Mouse (Mus musculus) kidney, adult 2 months (tissue): ENCODE measurements around the gene Foxn3. TPM values are rescaled to one million over a fixed set of nuclear protein-coding genes. Genes with fewer than 3 reads are reported as not detected.

ENCODE experiments used
- DNase-seq: peaks from one replicate; pipeline ENCODE4 v3.0.0; 2021
- H3K27ac ChIP-seq: fragments of 200-500 bp; 2 replicates; pipeline ENCODE4 v1.5.1; 2012; ENCODE audit warnings: low read depth, low read length, control low read depth, inconsistent platforms; ENCODE audit not compliant: insufficient read depth
- H3K27me3 ChIP-seq: fragments of 200-500 bp; replicated peaks from 2 replicates; pipeline ENCODE4 v1.6.1; 2012; ENCODE audit warnings: mild to moderate bottlenecking, moderate library complexity, low read length, inconsistent platforms; ENCODE audit not compliant: control insufficient read depth, insufficient read depth
- H3K36me3 ChIP-seq: fragments of 200-500 bp; 2 replicates; pipeline ENCODE4 v1.6.1; 2012; ENCODE audit warnings: mild to moderate bottlenecking, moderate library complexity, low read length, inconsistent platforms; ENCODE audit not compliant: control insufficient read depth, insufficient read depth
- H3K4me1 ChIP-seq: fragments of 200-500 bp; 2 replicates; pipeline ENCODE4 v1.6.1; 2011; ENCODE audit warnings: low read length; ENCODE audit not compliant: control insufficient read depth, insufficient read depth
- H3K4me3 ChIP-seq: fragments of 200-500 bp; 2 replicates; pipeline ENCODE4 v1.5.1; 2011; ENCODE audit warnings: mild to moderate bottlenecking, low read depth, low read length, control low read depth; ENCODE audit not compliant: insufficient read depth
- CTCF ChIP-seq: fragments of 200-500 bp; conservative IDR thresholded peaks from 2 replicates; pipeline ENCODE4 v1.5.1; 2011; ENCODE audit warnings: low read depth, mild to moderate bottlenecking, control low read depth, low read length, moderate library complexity, mixed read lengths; ENCODE audit not compliant: insufficient read depth, insufficient read length
- POLR2A ChIP-seq: fragments of 200-500 bp; IDR thresholded peaks from one replicate; pipeline ENCODE4 v1.6.1; 2011; ENCODE audit warnings: low read depth, low read length, control low read depth
- WGBS: fragments of 180-500 bp; shearing (Covaris S2); methylation state at CpG from one replicate; pipeline ENCODE4 v1.1.7; 2018; 5-methylcytosine and 5-hydroxymethylcytosine counted together
- polyA plus RNA-seq: library from polyadenylated mRNA; depleted of rRNA; stranded (reverse); fragments of >200 nt; gene quantifications from 2 replicates; pipeline ENCODE4 v1.2.3, GENCODE M21; 2012

The Foxn3 gene
- polyA plus RNA-seq, 1 experiment: 28.0 TPM

DNA sequence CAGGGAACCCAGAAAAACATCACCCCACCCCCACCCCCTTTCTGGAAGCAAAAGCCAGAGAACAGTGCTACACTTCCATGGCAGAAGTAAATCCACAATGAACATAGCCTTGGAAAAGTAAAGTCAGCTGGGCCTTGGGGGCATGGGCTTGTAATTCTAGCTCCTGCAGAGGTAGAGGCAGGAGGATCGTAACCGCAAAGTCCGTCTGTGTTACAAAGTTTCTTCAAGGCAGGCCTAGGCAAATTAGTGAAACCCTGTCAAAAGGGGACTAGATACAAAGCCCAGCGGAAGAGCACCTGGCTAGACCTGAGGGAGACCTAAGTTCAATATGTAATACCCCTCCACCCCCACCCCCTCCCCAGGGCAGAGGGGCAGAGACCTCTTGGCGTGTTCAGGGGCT is 259.3 kb downstream of the Foxn3 start:
- DNase-seq: no peak
- Histone ChIP-seq H3K27ac (no peak overlapping the region), H3K27me3 (no peaks in the 10 kb centered on the region), H3K4me3 (no peak overlapping the region), H3K4me1 (no peaks in the 10 kb centered on the region), H3K36me3 (no peaks in the 10 kb centered on the region)
- 94% methylated on average over 5 of the region's 5 CpGs for WGBS
- TF ChIP-seq CTCF: no peak
- TF ChIP-seq POLR2A: no peak

DNA sequence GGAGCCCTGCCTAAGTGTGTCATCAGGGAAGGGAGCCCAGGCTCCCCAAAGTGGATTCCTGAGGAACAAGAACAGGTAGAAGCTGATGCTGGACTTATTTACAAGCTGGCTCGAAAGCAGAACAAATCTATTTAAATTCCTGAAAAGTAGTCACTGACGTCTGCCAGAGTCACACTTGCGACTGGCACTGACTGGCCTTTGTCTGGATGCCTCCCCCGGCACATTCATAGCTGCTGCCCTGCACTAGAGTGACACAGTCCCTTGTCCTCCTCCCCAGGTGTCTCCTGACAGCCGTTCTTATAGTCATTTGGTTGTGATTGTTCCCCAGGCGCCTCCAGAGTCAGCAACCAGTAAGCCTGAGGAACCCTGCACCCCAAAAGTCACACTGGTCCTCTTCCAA is 259.8 kb downstream of the Foxn3 start:
- WGBS: 74% methylated on average over 6 of the region's 6 CpGs
- DNase-seq: no peak
- no peak overlapping the region for H3K27ac ChIP-seq
- no peak overlapping the region for H3K4me3 ChIP-seq
- no peaks in the 10 kb centered on the region for H3K4me1 ChIP-seq
- no peak for TF ChIP-seq CTCF
- TF ChIP-seq POLR2A: no peak
- H3K36me3 ChIP-seq: no peaks in the 10 kb centered on the region
- no peaks in the 10 kb centered on the region for H3K27me3 ChIP-seq

DNA sequence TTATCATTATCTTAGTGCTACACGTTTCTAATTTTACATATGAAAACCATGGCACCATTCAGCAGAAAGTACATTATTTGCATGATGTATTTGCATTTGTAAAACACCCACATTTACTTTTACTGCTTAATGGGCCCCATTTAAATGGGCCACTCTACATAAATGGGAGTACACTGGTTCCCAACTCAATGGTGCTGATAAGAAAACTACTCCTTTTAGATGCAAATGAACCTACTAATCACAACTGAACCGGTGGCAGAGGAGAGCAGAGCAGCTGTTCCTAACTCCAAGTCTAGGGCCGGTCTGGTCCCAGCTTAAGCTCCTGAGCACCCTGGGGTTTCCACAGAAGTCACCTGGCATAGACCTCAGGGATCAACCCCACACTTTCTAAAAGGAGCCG is 263.5 kb downstream of the Foxn3 start:
- H3K27me3 ChIP-seq: no peaks in the 10 kb centered on the region
- WGBS: 67% methylated on average over 4 of the region's 4 CpGs
- no peaks in the 10 kb centered on the region for H3K36me3 ChIP-seq
- H3K4me3 ChIP-seq: no peak overlapping the region
- H3K27ac ChIP-seq: no peak overlapping the region
- H3K4me1 ChIP-seq: no peaks in the 10 kb centered on the region
- TF ChIP-seq POLR2A (no peak), CTCF (no peak)
- no peak for DNase-seq

- 77% methylated on average over 12 of the region's 12 CpGs for WGBS
- no peak for DNase-seq
- Histone ChIP-seq H3K4me3 (no peak overlapping the region), H3K27ac (no peak overlapping the region), H3K4me1 (no peaks in the 10 kb centered on the region), H3K27me3 (no peaks in the 10 kb centered on the region), H3K36me3 (no peaks in the 10 kb centered on the region)
- no peak for TF ChIP-seq POLR2A
- TF ChIP-seq CTCF: no peak
These were observed 264.4 kb downstream of the Foxn3 start for GRCm38 (mm10) chr12:99298851-99299600.

DNA sequence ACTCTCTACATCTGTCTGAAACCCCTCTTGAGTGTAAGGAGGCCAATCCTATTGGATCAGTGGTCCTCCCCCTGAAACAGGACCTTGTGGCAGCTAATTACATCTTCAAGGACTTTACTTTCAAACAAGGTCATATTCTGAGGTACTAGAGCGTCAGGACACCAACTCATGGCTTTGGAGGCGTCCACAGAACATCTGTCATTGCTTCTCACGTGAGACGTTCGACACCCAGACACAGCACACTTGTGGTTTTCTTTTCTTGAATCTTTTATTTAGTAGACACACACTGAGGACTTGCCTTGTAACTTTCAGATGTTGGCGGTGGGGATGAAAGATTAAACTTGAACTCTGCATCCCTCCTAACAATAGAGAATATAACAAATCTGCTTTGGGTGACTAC is 265.1 kb downstream of the Foxn3 start:
- no peak overlapping the region for H3K27ac ChIP-seq
- H3K27me3 ChIP-seq: no peaks in the 10 kb centered on the region
- no peak for DNase-seq
- no peaks in the 10 kb centered on the region for H3K36me3 ChIP-seq
- TF ChIP-seq CTCF: no peak
- TF ChIP-seq POLR2A: no peak
- H3K4me3 ChIP-seq: no peak overlapping the region
- 85% methylated on average over 6 of the region's 6 CpGs for WGBS
- no peaks in the 10 kb centered on the region for H3K4me1 ChIP-seq

- no peak for DNase-seq
- TF ChIP-seq POLR2A: no peak
- no peak for TF ChIP-seq CTCF
- Histone ChIP-seq H3K36me3 (no peaks in the 10 kb centered on the region), H3K27me3 (no peaks in the 10 kb centered on the region), H3K4me3 (no peak overlapping the region), H3K4me1 (no peaks in the 10 kb centered on the region), H3K27ac (no peak overlapping the region)
- WGBS: 86% methylated on average over 2 of the region's 2 CpGs
These were observed 265.6 kb downstream of the Foxn3 start for GRCm38 (mm10) chr12:99297792-99298191.

GRCm38 (mm10) chr12:99293532-99293931 is 269.9 kb downstream of the Foxn3 start:
- WGBS: 91% methylated on average over 7 of the region's 7 CpGs

GRCm38 (mm10) chr12:99292152-99292551 is 271.2 kb downstream of the Foxn3 start:
- 85% methylated on average over 6 of the region's 6 CpGs for WGBS
- Histone ChIP-seq H3K36me3 (no peaks in the 10 kb centered on the region), H3K27ac (no peak overlapping the region), H3K4me1 (no peaks in the 10 kb centered on the region), H3K4me3 (no peak overlapping the region), H3K27me3 (no peaks in the 10 kb centered on the region)
- TF ChIP-seq POLR2A (no peak), CTCF (no peak)
- DNase-seq: no peak

More at GRCm38 (mm10) chr12:99293532-99293931, 269.9 kb downstream of the Foxn3 start:
- no peak for DNase-seq
- Histone ChIP-seq H3K36me3 (no peaks in the 10 kb centered on the region), H3K4me1 (no peaks in the 10 kb centered on the region), H3K4me3 (no peak overlapping the region), H3K27ac (no peak overlapping the region), H3K27me3 (no peaks in the 10 kb centered on the region)
- TF ChIP-seq POLR2A: no peak
- no peak for TF ChIP-seq CTCF
